Mouse (Mus musculus): ENCODE measurements around the gene Ift88.

GRCm38 (mm10) chr14:57376016-57376415 is 47.8 kb upstream of the Ift88 start:
- TF ChIP-seq CTCF (IDR thresholded peaks at IDR 0.05) (no peak), EP300 (IDR thresholded peaks at IDR 0.05) (no peak)

Data from lung, postnatal 0 days (tissue).